Mouse (Mus musculus): ENCODE results near the gene Ahnak. TPM values are rescaled to one million over a fixed set of nuclear protein-coding genes. Genes with fewer than 3 reads are reported as not detected.

Ahnak gene
- polyA plus RNA-seq, 1 experiment from 2014 or later, result 7.1 TPM

DNA sequence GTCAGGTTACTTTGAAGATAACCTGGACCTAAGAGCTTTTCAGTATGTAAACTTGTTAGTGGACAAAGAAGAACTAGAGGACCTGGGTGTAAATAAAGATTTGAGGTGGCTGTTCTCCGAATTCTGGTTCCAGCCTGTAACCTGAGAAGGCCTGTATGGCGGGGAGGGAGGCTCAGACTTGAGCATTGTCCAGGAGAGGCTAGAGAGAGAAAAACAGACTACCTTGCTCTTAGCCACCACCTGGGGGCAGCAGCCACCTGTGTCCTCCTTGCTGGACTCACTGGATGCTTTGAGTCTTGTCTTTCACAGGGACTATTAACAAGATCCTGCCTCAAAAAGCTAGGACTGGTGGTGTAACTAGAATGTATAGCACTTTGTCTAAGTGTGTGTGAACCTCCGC lies 12.5 kb upstream of the Ahnak start:
- H3K36me3 ChIP-seq (ENCODE audit: control insufficient read depth, insufficient read depth, low read length), result peaks cover 40% of the 10 kb centered on the region
- H3K4me3 ChIP-seq (ENCODE audit: low read depth, low read length), result no peak overlapping the region
- DNase-seq (ENCODE audit: low spot score) (no peak), ATAC-seq (replicated peaks; ENCODE audit: low FRiP score) (peak; percentile 62)
- no peak overlapping the region for H3K9ac ChIP-seq (ENCODE audit: low read length)
- H3K4me1 ChIP-seq (replicated peaks; ENCODE audit: control insufficient read depth, insufficient read depth, low read length), result no peaks in the 10 kb centered on the region
- no peaks in the 10 kb centered on the region for H3K9me3 ChIP-seq (ENCODE audit: control insufficient read depth, low read length)
- no peak overlapping the region for H3K4me2 ChIP-seq (ENCODE audit: low read depth, low read length, severe bottlenecking)
- H3K27me3 ChIP-seq (ENCODE audit: control insufficient read depth, insufficient read depth, low read length), result no peaks in the 10 kb centered on the region
- 43% methylated on average over 3 of the region's 3 CpGs for WGBS
- H3K27ac ChIP-seq (ENCODE audit: low read depth, low read length), result no peak overlapping the region

- ATAC-seq (replicated peaks; ENCODE audit: low FRiP score) (no peak), DNase-seq (ENCODE audit: low spot score) (no peak)
- no peaks in the 10 kb centered on the region for H3K9me3 ChIP-seq (ENCODE audit: control insufficient read depth, low read length)
- no peak overlapping the region for H3K4me2 ChIP-seq (ENCODE audit: low read depth, low read length, severe bottlenecking)
- H3K36me3 ChIP-seq (ENCODE audit: control insufficient read depth, insufficient read depth, low read length), result peaks cover 15% of the 10 kb centered on the region
- H3K4me3 ChIP-seq (ENCODE audit: low read depth, low read length), result no peak overlapping the region
- H3K27me3 ChIP-seq (ENCODE audit: control insufficient read depth, insufficient read depth, low read length), result no peaks in the 10 kb centered on the region
- no peak overlapping the region for H3K27ac ChIP-seq (ENCODE audit: low read depth, low read length)
- H3K4me1 ChIP-seq (replicated peaks; ENCODE audit: control insufficient read depth, insufficient read depth, low read length), result peaks cover 21% of the 10 kb centered on the region
- no peak overlapping the region for H3K9ac ChIP-seq (ENCODE audit: low read length)
- WGBS, result 47% methylated on average over 5 of the region's 5 CpGs
Measured at GRCm38 (mm10) chr19:8980771-8981170, 8.3 kb upstream of the Ahnak start.

DNA sequence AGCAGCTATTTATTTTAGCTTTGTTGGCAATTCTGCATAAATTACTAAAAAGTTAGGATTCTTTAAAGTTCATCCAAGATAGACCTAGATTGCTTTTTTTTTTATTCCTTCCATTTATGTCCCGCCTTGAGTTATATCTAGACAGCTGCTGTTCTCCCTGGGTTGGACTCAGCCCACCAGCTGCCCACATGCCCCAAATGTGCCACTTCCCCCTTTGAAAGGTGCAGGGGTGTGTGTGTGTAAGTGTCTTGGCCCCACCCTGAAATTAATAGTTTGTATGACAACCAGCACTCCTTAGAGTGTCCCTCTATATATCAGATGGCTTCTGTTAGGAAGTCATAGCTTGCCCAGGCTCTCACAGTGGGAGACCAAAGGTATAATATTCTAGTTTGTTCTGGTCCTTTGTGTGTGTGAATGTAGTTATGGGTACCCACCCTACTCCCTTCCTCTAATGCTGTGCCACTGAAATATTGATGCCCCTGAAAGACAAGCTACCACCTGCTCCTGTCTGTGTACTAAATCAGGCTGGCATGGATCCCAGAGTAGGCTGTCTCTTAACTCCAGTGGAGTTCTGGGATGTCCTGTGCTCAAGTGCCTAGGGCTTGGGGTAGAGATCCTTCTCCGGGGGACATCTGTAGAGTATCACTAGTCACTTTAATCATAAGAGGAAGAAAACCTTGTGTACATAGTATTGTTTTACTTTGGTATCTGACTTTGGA lies 7.5 kb upstream of the Ahnak start:
- WGBS, result 93% methylated on average over 2 of the region's 2 CpGs
- H3K9me3 ChIP-seq (ENCODE audit: control insufficient read depth, low read length), result no peaks in the 10 kb centered on the region
- no peaks in the 10 kb centered on the region; the same call in 1 of the 2 replicates for H3K27me3 ChIP-seq (ENCODE audit: control insufficient read depth, insufficient read depth, low read length)
- no peak for DNase-seq (ENCODE audit: low spot score)
- H3K27ac ChIP-seq (ENCODE audit: low read depth, low read length), result no peak overlapping the region; the same call in 1 of the 2 replicates
- peaks cover 21% of the 10 kb centered on the region for H3K4me1 ChIP-seq (replicated peaks; ENCODE audit: control insufficient read depth, insufficient read depth, low read length)
- H3K4me3 ChIP-seq (ENCODE audit: low read depth, low read length), result no peak overlapping the region
- no peak overlapping the region for H3K4me2 ChIP-seq (ENCODE audit: low read depth, low read length, severe bottlenecking)
- no peak overlapping the region for H3K9ac ChIP-seq (ENCODE audit: low read length)
- no peak for ATAC-seq (replicated peaks; ENCODE audit: low FRiP score)
- H3K36me3 ChIP-seq (ENCODE audit: control insufficient read depth, insufficient read depth, low read length), result peaks cover 15% of the 10 kb centered on the region

DNA sequence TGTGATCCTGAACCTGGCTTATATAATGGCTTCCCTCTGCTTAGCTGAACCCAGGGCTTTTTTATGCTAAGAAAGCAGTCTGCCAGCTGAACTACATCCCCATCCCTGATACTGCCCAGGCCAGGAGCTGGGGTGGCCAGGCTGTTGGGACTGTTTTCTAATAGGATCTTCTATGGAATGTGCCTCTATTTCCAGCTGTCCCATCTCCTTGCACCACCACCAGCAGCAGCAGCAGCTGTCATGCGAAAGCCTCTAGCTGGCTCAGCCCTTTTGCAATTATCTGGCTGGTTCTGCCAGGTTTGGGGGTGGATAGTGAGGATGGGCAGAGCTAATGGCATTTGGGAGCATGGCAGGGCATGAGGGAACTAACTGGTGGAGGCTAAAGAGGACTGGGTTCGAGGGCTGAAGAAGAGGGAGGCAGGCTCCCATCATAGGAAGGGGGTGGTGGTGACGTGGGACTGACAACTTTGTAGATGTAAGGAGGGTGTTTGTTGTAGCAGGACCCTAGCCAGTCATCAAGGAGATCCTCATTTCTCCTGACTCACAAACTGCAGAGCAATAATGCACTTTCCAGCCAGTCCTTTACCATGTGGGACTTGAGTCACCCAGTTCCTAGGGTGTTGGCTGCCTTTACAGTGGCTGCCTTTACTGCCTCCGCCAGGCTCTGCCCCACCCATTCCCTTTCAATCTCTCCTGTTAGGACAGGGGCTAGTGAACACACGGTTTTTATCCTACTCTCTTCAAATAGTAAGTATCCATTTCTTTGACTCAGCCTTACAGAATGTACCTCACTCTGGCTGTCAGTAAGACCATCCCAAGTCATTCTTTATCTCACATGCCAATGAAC lies 6.6 kb upstream of the Ahnak start:
- H3K36me3 ChIP-seq (ENCODE audit: control insufficient read depth, insufficient read depth, low read length), result peaks cover 15% of the 10 kb centered on the region
- H3K4me1 ChIP-seq (replicated peaks; ENCODE audit: control insufficient read depth, insufficient read depth, low read length), result peaks cover 21% of the 10 kb centered on the region
- WGBS, result 62% methylated on average over 5 of the region's 5 CpGs
- ATAC-seq (replicated peaks; ENCODE audit: low FRiP score) (no peak), DNase-seq (ENCODE audit: low spot score) (no peak)
- no peak overlapping the region for H3K4me3 ChIP-seq (ENCODE audit: low read depth, low read length)
- no peak overlapping the region for H3K27ac ChIP-seq (ENCODE audit: low read depth, low read length)
- no peaks in the 10 kb centered on the region for H3K9me3 ChIP-seq (ENCODE audit: control insufficient read depth, low read length)
- H3K4me2 ChIP-seq (ENCODE audit: low read depth, low read length, severe bottlenecking), result no peak overlapping the region
- no peaks in the 10 kb centered on the region; the same call in 1 of the 2 replicates for H3K27me3 ChIP-seq (ENCODE audit: control insufficient read depth, insufficient read depth, low read length)
- H3K9ac ChIP-seq (ENCODE audit: low read length), result no peak overlapping the region

DNA sequence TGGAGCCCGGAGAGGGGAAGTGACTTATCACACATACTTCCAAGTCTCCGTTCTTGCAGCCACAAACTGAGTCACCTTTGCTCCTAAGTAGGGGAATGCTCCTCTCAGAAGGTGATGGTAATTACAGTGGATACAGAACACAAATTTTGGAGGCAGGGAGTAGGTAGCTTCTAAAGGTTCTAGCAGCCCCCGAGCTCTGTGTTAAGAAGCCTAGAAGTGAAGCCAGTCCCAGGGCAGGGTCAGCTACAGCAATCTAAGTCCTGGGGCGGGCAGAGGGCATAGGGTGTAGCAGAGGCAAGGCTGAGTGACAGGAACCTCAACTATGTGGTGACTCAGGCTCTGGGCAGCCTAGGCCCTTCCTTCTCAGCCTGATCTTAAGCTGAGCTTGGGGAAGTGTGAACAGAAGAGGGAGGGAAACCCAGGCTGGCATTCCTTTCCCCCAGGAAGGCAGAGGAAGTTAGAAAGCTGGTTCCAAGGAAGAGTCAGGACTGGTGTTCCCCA lies 5.9 kb upstream of the Ahnak start:
- Histone ChIP-seq H3K27ac (ENCODE audit: low read depth, low read length) (peak overlapping the region; percentile 1; the same call in 1 of the 2 replicates), H3K36me3 (ENCODE audit: control insufficient read depth, insufficient read depth, low read length) (peaks cover 13% of the 10 kb centered on the region), H3K4me2 (ENCODE audit: low read depth, low read length, severe bottlenecking) (no peak overlapping the region), H3K27me3 (ENCODE audit: control insufficient read depth, insufficient read depth, low read length) (no peaks in the 10 kb centered on the region; the same call in 1 of the 2 replicates), H3K4me1 (replicated peaks; ENCODE audit: control insufficient read depth, insufficient read depth, low read length) (peaks cover 21% of the 10 kb centered on the region), H3K4me3 (ENCODE audit: low read depth, low read length) (no peak overlapping the region), H3K9ac (ENCODE audit: low read length) (no peak overlapping the region), H3K9me3 (ENCODE audit: control insufficient read depth, low read length) (no peaks in the 10 kb centered on the region)
- no peak for DNase-seq (ENCODE audit: low spot score)
- ATAC-seq (replicated peaks; ENCODE audit: low FRiP score), result no peak
- 63% methylated on average over 4 of the region's 4 CpGs for WGBS

GRCm38 (mm10) chr19:8984255-8984868 lies 4.7 kb upstream of the Ahnak start:
- Histone ChIP-seq H3K9me3 (ENCODE audit: control insufficient read depth, low read length) (no peaks in the 10 kb centered on the region), H3K36me3 (ENCODE audit: control insufficient read depth, insufficient read depth, low read length) (peaks cover 4% of the 10 kb centered on the region), H3K4me3 (ENCODE audit: low read depth, low read length) (no peak overlapping the region), H3K9ac (ENCODE audit: low read length) (peak overlapping the region; percentile 35; the same call in 1 of the 2 replicates), H3K4me1 (replicated peaks; ENCODE audit: control insufficient read depth, insufficient read depth, low read length) (peaks cover 27% of the 10 kb centered on the region), H3K27me3 (ENCODE audit: control insufficient read depth, insufficient read depth, low read length) (peaks cover 7% of the 10 kb centered on the region), H3K4me2 (ENCODE audit: low read depth, low read length, severe bottlenecking) (peak overlapping the region; percentile 26), H3K27ac (ENCODE audit: low read depth, low read length) (peak overlapping the region; percentile 44)
- WGBS, result 8% methylated on average over 7 of the region's 7 CpGs
- DNase-seq (ENCODE audit: low spot score) (peak; percentile 85), ATAC-seq (replicated peaks; ENCODE audit: low FRiP score) (peak; percentile 88)

DNA sequence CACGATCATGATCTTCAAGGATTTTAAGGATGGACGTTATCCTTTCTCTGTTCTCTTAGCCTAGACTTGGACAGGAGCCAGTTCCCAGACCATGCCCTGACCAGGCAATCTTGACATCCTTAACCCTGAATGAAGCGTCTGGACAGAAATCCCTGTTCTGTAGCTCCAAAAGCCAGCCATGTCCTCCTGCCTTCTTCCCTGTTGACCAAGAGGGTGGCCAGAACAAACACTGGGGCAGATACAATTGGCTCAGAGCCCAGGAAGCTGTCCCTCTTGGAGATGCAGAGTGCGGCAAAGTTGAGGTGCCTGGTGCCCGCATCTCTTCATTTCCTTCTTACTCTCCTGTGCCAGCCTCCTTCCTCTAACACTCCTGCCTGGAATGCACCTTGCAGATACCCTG lies 3.2 kb upstream of the Ahnak start:
- DNase-seq (ENCODE audit: low spot score) (no peak), ATAC-seq (replicated peaks; ENCODE audit: low FRiP score) (no peak)
- Histone ChIP-seq H3K27me3 (ENCODE audit: control insufficient read depth, insufficient read depth, low read length) (peaks cover 7% of the 10 kb centered on the region), H3K9ac (ENCODE audit: low read length) (no peak overlapping the region), H3K36me3 (ENCODE audit: control insufficient read depth, insufficient read depth, low read length) (no peaks in the 10 kb centered on the region), H3K4me1 (replicated peaks; ENCODE audit: control insufficient read depth, insufficient read depth, low read length) (peaks cover 27% of the 10 kb centered on the region), H3K9me3 (ENCODE audit: control insufficient read depth, low read length) (no peaks in the 10 kb centered on the region), H3K4me2 (ENCODE audit: low read depth, low read length, severe bottlenecking) (no peak overlapping the region), H3K27ac (ENCODE audit: low read depth, low read length) (no peak overlapping the region), H3K4me3 (ENCODE audit: low read depth, low read length) (no peak overlapping the region)
- WGBS, result 77% methylated on average over 5 of the region's 5 CpGs

DNA sequence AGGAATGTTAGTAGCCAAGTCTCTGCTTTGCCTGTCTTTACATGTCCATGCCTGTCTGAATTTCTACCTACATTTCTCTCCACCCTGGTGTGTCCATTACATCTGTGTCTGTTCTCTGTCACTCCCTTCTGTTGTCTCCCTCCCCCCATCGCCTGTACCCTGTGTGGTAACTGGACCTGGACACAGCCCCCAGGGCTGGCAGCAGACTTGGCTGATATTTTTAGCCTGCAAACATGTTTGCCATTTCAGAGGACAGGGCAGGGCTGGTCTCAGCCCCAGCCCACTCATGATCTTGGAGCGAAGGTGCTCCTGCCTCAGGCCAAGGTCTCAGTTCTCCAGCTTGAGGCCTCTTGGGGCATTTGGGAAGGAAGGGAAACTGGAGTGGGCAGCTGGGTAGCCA lies 1.3 kb upstream of the Ahnak start:
- H3K27ac ChIP-seq (ENCODE audit: low read depth, low read length), result no peak overlapping the region
- H3K9ac ChIP-seq (ENCODE audit: low read length), result no peak overlapping the region
- WGBS, result 50% methylated on average over 2 of the region's 2 CpGs
- peaks cover 7% of the 10 kb centered on the region for H3K27me3 ChIP-seq (ENCODE audit: control insufficient read depth, insufficient read depth, low read length)
- H3K36me3 ChIP-seq (ENCODE audit: control insufficient read depth, insufficient read depth, low read length), result no peaks in the 10 kb centered on the region
- peaks cover 24% of the 10 kb centered on the region for H3K4me1 ChIP-seq (replicated peaks; ENCODE audit: control insufficient read depth, insufficient read depth, low read length)
- H3K9me3 ChIP-seq (ENCODE audit: control insufficient read depth, low read length), result no peaks in the 10 kb centered on the region
- no peak overlapping the region for H3K4me2 ChIP-seq (ENCODE audit: low read depth, low read length, severe bottlenecking)
- DNase-seq (ENCODE audit: low spot score) (no peak), ATAC-seq (replicated peaks; ENCODE audit: low FRiP score) (no peak)
- no peak overlapping the region for H3K4me3 ChIP-seq (ENCODE audit: low read depth, low read length)

Measured in forebrain, embryonic 11.5 days (tissue).